Mouse (Mus musculus): ENCODE data around the gene Syt17. TPM values are rescaled to one million over a fixed set of nuclear protein-coding genes. Genes with fewer than 3 reads are reported as not detected.
A peak's percentile ranks its signal among the peaks of the same experiment; 100 is the strongest.

Gene Syt17
- 10 to 100 TPM; 64.6 to 64.9 TPM for total RNA-seq (2021)
- long read RNA-seq, experiment 1, partial matches to known transcripts: 12 of 27 reads
- long read RNA-seq, experiment 1, other reads (novel, unspliced or antisense): 12 of 27 reads
- long read RNA-seq, experiment 2, partial matches to known transcripts: 19 of 46 reads
- long read RNA-seq, experiment 2, other reads (novel, unspliced or antisense): 23 of 46 reads

DNA sequence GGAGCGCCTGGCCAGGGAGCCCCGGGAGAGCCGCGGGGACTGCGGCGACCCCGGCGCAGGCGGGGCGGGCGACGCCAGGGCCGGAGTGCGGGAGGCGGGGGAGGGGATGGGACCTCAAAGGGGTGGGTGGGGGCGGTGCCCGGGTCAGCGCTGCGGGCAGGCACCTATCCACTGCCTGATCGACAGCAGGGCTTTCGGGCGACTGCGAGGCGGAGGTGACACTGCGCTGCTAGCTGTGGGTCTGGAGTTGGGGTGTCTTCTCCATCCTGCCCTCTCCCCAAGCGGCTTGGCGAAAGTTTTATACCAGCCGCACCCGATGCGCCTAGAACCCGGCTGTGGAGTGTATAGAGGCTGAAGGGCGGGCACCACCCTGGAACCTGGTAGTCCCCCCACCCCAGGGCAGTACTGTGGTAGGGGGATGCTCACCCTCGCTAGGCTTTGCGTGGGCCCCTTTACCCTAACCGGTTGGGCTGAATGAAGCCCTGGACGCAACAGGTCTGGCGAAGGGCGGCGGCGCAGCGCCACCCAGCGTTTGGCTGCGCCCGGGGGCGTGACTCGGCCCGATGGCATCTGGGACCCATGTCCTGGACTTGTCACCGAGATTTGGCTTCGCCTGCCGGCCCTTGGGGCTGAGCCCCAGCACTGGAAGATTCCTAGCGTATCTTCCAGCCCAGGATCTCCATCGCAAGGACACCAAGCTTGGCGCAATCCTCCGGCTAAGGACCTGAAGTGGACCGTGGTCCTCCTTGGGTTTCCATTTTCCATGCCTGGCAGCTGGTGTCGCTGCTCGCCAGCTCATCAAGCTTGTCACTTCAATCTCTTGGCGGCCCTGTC, at the start of gene Syt17:
Gene Syt17 (minus strand): TSS at position 89 of the 834 bp plus-strand sequence.
- DNase-seq (ENCODE audit: low spot score in 2 of 2): peak; percentile 56 to 76

DNA sequence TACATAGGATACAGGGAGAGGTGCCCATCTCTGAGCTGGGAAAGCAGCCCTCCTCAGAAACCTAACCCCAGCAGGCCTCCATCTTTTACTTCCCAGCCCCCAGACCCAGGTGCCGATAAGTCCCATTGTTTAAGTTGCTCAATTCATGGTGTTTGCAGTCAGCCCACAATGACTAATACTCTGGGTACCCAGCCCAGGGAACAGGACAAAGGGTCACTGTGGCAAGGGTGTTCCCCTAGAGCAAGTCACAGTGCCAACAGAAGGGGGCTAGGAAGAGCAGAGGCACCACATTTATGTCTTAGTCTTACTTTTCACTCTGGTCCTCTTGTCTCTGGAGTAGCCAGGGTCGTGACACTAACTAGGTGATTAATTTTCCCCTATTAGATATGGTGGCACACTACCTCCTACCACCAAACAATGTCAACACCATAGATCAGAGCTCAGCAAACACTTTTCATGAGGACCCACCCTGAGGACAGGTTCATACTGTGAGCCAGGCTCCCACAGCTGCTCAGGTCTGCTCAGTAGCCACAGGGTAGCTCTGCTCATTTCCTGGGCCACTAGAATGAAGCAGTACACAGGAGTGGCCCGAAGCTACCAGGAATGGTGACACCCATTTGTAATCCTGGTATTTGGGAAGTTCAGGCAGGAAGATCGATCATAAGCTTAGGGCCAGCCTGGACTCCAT, 47.0 kb upstream of the Syt17 start:
- no peak for DNase-seq (ENCODE audit: low spot score in 2 of 2)

DNA sequence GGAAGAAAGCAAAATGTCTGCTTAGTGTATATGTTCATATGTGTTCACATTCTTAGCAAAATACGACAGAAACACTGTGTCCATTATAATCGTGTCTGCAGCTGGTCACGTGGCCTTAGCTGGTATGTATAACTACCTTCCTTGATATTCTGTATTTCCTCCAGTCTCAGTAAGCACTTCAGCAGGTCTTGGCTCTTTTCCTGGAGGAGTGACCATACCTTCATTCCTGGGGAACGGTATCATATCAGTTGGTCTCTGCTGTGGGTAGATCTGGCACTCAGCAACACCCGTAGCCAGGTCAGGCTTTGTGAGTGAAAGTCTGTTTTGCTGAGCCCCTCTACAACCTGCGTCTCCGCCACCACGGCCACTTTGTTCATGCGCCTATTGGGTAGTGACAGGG, 45.9 kb upstream of the Syt17 start:
- no peak for DNase-seq (ENCODE audit: low spot score in 2 of 2)

DNA sequence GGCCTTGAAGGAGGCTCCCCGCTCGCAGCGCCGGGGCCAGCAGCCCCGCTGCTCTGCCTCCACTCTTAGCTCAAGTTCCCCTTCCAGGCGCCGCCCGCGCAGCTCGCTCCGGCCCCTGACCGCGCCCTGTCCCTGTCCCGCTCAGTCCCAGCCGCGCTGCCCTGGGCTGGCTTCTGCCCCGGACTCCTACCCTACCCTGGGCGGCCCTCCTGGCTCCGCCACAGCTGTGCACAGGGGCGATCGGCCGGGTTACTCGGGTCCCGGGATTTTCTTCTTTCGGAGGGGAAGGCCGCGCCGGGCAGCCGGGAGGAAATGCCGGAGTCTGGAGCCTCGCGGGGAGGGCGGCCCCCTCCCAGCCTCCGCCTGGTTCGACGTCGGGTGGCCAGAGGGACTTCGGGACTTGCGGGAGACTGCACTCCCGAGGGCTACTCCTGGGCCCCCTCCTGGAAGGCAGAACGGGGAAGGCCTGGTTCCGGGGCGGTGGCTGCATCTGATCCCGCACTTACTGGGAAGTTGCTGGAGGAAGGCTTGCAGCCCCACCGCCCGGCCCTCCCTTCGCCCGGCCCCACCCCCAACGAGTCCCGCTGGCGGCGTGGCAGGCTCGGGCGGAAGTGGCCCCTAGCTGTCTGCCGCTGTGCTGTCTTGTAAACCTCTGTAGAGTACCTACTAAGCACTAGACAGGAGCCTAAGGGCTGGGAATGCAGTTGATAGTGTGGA, 43.6 kb upstream of the Syt17 start, which contains the start of gene Itpripl2:
Gene Itpripl2 (minus strand): TSS at position 545 of the 717 bp plus-strand sequence.
- DNase-seq (ENCODE audit: low spot score in 2 of 2): peak; percentile 12 to 24

DNA sequence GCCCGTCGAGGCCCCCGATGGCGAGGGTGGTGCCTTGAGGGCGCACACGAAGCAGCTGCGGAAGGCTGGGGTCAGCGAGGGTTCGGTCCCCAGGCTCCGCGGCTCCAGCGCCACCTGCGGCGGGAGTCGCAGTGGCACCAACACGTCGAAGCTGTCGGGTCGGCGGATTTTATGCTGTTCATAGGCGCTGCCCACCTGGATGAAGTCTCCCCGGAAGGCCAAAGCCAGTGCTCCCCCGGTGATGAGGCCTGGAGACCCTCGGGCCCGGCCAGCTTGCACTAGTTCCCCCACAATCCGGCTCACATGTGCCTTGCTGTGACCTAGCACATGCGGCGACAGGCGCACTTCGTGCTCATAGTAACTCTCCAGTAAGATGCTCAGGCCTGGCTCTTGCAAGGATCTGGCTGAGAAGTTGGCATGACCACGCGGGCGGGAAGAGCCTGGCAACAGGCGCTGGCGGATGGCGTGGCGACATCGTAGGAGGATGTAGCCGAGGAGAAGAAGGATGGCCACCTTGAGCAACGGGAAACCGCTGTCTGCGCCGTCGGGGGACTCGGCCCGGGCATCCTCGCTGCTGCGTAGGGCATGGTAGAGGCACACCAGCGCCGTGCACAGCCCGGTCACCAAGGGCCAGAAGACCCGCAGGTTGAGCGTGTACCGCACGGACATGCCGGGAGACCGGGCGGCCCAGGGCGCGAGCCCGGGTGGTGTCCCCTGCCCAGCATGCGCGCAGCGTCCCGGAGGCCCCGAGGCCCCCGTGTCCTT, 42.8 kb upstream of the Syt17 start:
- DNase-seq (ENCODE audit: low spot score in 2 of 2): no peak

DNA sequence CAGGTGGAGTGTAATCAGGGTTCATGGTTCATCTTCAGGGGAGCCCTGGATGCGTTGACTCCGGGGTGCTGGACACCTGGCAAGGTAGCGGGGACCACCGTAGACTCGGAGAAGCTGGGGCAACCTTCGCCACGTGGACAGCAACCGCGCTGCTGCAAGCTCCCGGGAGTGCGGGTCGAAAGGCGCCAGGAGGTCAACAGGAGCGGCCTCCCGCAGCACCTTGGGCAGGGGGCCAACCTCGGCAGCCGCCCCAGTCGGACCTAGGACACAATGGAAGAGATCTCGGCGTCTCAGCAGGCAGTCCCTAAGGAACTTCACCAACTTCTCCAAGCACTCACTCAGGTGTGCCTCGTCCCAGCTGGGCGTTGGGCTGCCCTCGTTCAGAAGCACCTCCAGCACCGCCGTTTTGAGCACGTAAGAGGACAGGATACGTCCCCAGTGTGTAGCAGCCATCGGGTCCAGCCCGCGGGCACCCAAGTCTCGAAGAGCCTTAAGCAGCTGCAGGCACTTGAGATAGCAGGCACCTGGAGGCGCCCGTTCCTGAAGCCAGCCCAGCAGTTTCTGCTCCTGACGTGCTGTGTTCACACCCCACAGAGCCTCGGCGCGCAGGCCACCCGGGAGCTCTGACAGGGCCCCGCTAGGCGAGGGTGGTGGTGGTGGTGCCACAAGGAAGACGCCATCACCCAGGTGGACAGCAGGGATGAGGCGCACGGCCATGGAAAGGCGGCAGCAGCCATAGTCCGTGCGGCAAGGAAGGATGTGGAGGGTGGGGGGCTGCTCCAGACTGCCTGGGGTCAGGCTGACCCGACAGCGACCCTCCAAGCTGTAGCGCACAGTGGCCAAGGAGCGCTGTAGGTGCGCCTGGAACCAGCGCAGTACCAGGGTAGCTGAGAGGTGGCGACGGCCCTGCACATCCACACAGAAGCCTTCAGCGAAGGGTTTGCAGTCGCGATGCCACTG, 42.0 kb upstream of the Syt17 start:
- no peak for DNase-seq (ENCODE audit: low spot score in 2 of 2)

DNA sequence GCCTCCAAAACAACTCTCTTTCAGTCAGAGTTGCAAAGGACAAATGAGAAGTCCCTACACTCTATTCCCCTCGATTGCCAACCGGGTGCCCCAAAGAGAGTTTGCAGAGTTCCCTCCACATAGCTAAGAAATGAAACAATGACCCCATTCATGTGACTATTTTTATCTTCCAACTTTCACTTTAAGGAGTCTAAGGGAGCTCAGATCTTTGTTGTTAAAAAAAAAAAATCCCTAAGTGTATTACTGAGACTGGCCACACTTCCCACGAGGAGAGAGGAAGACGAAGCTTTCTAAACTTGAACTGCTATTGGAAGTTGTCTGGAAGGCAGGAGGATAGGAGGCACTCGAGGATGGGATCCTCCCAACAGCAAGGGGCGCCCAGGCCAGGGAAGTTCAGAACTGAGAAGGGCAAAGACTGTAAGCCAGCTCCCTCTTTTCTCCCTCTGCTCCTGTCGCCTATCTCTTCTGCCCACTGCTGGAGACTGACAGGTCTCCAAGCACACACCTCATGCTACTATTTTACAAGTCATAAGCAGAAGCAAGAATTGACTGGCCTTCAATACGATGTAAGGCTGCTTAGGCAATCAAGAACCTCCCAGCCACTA, 40.1 kb upstream of the Syt17 start:
- DNase-seq (ENCODE audit: low spot score in 2 of 2): no peak

DNA sequence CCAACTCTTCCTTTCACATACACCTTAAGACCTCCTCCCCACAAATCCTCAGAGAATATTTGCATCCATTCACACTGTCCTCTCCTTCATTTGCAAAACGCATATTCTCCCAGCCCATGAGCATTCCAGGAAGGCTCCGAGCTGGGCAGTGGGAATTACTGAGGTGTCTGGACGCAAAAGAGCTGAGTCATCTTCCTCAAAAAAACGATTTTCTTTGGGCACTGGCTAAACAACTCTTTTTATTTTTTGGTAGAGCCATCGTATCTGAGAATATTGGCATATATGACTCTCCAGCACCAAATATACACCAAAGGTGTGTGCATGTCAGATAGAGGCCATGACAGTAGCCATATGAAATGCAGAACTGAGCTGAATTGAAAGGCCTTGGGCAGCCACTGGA, 38.9 kb upstream of the Syt17 start:
- no peak for DNase-seq (ENCODE audit: low spot score in 2 of 2)

DNA sequence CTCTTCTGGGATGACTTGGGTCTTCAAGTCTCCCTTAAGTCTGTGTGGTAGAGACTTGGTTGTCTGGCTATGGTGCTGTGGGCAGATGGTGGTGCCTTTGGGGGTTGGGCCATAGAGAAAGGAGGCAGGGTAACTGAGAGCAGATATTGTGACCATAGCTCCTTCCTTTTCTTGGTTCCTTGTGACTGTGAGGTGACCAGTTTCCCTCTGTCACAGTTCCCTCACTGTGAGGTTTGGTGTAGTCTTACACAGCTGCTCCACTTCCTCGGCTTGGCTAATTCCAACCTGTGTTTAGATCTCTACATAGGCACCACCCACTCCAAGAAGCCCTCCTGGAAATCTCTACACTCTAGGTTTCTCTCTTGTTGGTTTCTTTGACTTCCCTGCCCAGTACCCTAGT, 36.0 kb upstream of the Syt17 start:
- no peak for DNase-seq (ENCODE audit: low spot score in 2 of 2)

DNA sequence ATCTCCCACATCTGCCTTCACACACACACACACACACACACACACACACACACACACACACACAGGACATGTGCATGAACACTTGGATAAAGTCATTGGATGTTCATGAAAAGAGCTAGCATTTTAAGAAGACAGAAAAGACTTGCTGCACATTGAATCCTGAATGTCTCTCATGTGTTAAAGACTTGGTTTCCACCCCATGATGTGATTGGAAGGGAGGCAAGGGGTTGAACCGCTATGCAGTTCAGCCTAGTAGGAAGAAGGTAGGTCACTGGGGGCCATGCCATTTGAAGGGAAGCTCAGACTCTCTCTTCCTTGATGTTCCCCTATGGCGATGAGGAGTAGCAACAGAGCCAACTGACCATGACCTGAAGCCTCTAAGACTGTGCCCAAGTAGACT, 34.0 kb upstream of the Syt17 start:
- no peak for DNase-seq (ENCODE audit: low spot score in 2 of 2)

DNA sequence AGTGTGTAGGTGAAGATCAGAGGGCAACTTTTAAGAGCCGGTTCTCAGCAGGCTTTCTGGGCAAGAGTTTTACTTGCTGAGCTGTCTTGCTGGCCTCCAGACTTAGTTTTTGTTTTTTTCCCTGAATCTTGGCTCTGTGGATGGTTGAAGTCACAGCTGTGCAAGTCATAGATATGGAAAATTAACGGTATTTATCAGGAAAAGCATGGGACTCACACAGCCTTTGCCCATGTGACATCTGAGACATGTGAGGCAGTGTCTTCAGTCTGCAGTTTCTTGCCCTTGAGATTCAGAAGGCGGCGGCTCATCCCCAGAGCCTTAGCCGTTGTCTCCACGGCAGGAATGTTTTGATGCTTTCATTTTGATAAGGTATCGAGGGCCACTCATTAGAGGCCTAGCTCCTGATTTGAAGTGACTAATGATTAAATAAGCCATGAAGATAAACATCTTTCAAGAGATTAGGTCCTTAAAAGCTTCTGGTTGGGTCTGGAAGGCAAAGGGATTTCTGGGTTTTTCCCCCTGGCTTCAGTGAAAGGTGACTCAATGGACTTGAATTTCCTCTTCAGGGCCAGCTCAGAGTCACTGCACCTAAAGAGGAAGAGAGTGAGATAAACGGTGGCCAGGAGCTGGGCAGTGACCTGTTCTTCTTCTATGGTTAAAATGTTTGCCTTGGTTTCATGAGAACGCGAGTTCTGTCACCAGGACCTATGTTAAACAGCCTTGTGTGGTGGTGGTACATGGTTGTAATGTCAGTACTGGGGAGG, 33.2 kb upstream of the Syt17 start:
- no peak for DNase-seq (ENCODE audit: low spot score in 2 of 2)

DNA sequence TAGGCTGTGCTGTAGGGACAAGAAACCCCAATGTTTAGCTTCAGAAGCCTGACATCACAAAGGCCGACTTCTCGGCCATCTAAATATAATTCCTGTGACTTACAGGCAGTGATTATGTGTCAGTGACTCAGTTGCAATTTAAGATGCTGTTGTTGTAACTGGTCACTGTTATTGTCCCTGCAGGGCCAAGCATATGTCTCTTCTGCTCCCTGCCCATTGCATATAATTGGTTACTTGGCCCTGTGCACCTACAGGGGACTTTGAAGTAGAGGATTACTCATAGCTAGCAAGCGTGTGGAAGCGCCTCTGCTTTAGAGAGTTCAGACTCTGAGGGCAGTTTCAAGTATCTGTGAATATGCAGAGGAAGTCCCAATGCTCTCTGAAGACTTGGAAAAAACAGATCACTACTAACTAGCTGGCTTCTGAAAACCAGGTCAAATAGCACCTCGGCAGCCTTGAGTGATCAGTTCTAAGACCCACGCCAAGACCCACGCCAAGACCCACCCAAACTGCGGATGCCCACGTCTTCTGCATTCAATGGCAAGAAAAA, 32.2 kb upstream of the Syt17 start:
- DNase-seq (ENCODE audit: low spot score in 2 of 2): no peak

DNA sequence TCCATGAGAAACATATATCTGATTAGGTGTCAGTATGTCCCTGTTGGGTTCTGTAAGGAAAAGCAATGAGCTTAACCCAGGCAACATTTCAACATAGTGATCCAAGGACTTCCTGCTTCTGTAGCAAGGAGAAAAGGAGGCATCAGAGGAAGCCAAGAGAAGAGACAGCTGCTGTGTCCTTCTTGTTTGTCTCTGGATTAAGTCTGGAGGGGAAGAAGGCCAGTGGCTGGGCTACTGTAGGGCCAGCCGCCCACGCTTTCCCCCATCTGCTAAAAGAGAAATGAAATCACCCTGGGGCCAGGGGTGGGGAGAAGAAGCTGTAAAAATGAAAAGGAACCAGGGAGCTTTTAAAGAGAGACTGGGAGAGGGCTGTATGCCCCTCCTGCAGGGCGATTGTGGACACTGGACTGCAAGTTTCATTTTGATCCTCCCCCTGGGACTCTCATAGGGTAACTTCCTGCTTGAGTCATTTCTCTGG, 30.9 kb upstream of the Syt17 start:
- no peak for DNase-seq (ENCODE audit: low spot score in 2 of 2)

DNA sequence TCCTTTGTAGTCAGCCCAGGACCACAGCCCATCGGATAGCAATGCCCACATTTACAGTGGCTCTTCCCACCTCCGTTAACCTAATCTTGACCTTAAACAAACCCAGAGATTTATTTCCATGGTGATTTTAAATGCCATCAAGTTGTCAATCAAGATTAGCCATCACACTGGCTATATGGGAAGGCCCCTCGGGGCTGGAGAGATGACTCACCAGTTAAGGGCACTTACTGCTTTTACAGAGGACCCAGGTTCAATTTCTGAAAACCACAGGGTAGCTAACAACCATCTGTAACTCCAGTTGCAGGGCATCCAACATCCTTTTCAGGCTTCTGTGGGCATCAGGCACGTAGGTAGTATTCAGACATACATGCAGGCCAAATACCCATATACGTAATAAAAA, 28.4 kb upstream of the Syt17 start:
- DNase-seq (ENCODE audit: low spot score in 2 of 2): no peak

DNA sequence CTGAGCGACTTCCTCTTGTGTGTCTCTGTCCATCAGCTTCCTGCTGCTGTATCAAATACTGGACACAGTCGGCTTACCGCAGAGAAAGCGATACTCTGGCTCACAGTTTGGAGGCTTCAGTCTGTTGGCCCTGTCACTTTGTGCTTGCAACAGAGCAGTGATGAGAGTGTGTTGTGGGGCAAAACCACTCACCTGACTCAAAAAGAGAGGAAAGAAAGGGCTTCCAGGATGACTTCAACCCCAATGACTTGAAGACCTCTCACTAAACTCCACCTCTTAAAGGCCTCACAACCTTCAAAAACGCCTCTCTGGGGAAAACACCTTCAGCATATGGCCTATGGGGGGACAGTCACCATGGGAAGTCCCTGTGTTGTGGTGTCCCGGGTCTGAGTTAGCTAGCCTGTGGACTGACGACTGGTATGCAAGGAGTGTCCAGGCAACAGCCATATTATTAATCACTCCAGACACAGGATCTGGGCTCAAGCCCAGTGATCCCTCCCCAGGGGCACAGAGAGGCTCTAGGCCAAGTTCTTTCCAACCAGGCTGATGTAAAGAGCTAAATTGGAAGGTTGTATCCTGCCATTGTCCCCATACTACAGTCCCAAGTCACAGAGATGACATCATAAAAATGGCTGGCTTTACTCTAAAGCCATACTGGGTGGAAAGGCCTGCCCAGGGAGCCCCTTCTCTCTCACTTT, 27.1 kb upstream of the Syt17 start:
- DNase-seq (ENCODE audit: low spot score in 2 of 2): no peak

DNA sequence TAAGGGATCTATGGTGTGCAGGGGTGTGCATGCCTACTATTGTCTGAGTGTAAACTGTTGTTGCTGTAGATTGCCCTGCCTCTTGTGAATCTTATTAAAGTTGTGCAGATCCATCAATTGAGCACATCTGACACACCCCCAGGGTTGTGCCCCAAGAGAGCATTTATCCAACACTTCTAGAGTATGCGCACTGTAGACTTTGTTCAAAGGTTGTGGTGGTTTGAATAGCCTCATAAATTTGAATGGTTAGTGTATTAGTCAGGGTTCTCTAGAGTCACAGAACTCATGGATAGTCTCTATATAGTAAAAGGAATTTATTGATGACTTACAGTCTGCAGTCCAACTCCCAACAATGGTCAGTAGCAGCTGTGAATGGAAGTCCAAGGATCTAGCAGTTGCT, 24.9 kb upstream of the Syt17 start:
- DNase-seq (ENCODE audit: low spot score in 2 of 2): no peak

DNA sequence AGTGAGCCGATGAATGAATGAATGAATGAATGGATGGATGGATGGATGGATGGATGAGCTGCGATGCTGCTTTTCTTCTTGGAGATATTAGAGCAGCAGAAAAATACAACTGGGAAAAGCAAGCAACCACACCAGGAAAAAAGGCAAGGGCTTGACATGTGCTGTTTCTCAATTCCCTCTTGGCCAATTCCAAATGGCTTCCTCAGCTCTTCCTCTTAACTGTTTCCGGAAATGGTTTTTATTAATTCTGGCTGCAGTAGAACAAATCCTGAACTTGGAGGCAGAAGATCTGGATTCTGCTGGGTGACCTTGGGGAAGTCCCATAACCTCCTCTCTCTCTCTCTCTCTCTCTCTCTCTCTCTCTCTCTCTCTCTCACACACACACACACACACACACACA, 20.0 kb upstream of the Syt17 start:
- DNase-seq (ENCODE audit: low spot score in 2 of 2): no peak

Data from layer of hippocampus, postnatal 14 days (tissue).